Mouse (Mus musculus) liver, embryonic 14.5 days (tissue): ENCODE measurements around the gene Chat. TPM values are rescaled to one million over a fixed set of nuclear protein-coding genes. Genes with fewer than 3 reads are reported as not detected.

ENCODE experiments used
- ATAC-seq: fragments of 200-750 bp; cut with Nextera tagmentation; 2 replicates; pipeline ENCODE4 v1.8.0; 2017; ENCODE audit warnings: moderate number of reproducible peaks, mild to moderate bottlenecking, moderate library complexity; ENCODE audit not compliant: insufficient read depth
- DNase-seq, 3 experiments: peaks; one replicate each; pipeline ENCODE4 v3.0.0-alpha.2; 2012 to 2013; ENCODE audit warnings: low read depth in 3 of 3, low spot score in 3 of 3
- H3K27ac ChIP-seq: fragments of 300-500 bp; sonication (generic); 2 replicates; pipeline ENCODE4 v1.5.1; 2014; ENCODE audit warnings: moderate library complexity, mild to moderate bottlenecking, control low read depth, inconsistent platforms
- H3K27me3 ChIP-seq: fragments of 300-500 bp; sonication (generic); 2 replicates; pipeline ENCODE4 v1.6.1; 2014; ENCODE audit warnings: mild to moderate bottlenecking, low read length, moderate library complexity; ENCODE audit not compliant: control insufficient read depth, insufficient read depth
- H3K36me3 ChIP-seq: fragments of 300-500 bp; sonication (generic); replicated peaks from 2 replicates; pipeline ENCODE4 v1.6.1; 2014; ENCODE audit warnings: low read depth; ENCODE audit not compliant: control insufficient read depth, insufficient read depth
- H3K4me1 ChIP-seq, 2 experiments: fragments of 200-500 bp in 1 of 2; fragments of 300-500 bp in 1 of 2; sonication (generic) in 1 of 2; replicated peaks; 2 replicates each; pipeline ENCODE4 v1.6.1; 2012 to 2014; ENCODE audit warnings: antibody characterized with exemption in 1 of 2, inconsistent platforms in 1 of 2, low read length in 1 of 2; ENCODE audit not compliant: control insufficient read depth in 2 of 2, insufficient read depth in 2 of 2
- H3K4me2 ChIP-seq: fragments of 300-500 bp; sonication (generic); 2 replicates; pipeline ENCODE4 v1.6.1; 2014; ENCODE audit warnings: low read depth, mild to moderate bottlenecking, control low read depth, moderate library complexity
- H3K4me3 ChIP-seq, 2 experiments: fragments of 200-500 bp in 1 of 2; fragments of 300-500 bp in 1 of 2; sonication (generic) in 1 of 2; 2 replicates each; pipeline ENCODE4 v1.5.1; 2012 to 2014; ENCODE audit warnings: low read depth in 2 of 2, low read length in 2 of 2, mild to moderate bottlenecking in 2 of 2, control low read depth in 1 of 2, inconsistent platforms in 1 of 2, moderate library complexity in 1 of 2; ENCODE audit not compliant: insufficient read depth in 1 of 2
- H3K9ac ChIP-seq: fragments of 300-500 bp; sonication (generic); replicated peaks from 2 replicates; pipeline ENCODE4 v1.6.1; 2014; ENCODE audit warnings: mild to moderate bottlenecking, control low read depth, moderate library complexity
- H3K9me3 ChIP-seq: fragments of 300-500 bp; sonication (generic); 2 replicates; pipeline ENCODE4 v1.6.1; 2016; ENCODE audit warnings: low read length, mixed read lengths; ENCODE audit not compliant: control insufficient read depth
- CTCF ChIP-seq: IDR thresholded peaks from 2 replicates; pipeline ENCODE4 v1.5.1; 2016; ENCODE audit warnings: antibody characterized with exemption, low read depth, control low read depth
- EP300 ChIP-seq: IDR thresholded peaks from 2 replicates; pipeline ENCODE4 v1.6.1; 2016; ENCODE audit warnings: antibody characterized with exemption, low read depth
- WGBS: fragments of 180-500 bp; shearing (Covaris S2); extraction: QIAGEN DNeasy Blood & Tissue Kit; methylation state at CpG from one replicate; pipeline ENCODE4 v1.1.7; 2014; ENCODE audit not compliant: insufficient replicate concordance; 5-methylcytosine and 5-hydroxymethylcytosine counted together
- polyA plus RNA-seq, 2 experiments: library from polyadenylated mRNA; depleted of rRNA in 1 of 2; stranded (reverse) in 1 of 2; unstranded in 1 of 2; fragments of >200 nt; fragmentation: Nextera tagmentation in 1 of 2; extraction: Ambion mirVana in 1 of 2; gene quantifications; 2 replicates each; pipeline versions ENCODE4 v1.2.1 to v1.2.3; 2012 to 2014

The Chat gene
- not detected in 2 replicates for polyA plus RNA-seq (2012; rRNA removed)
- polyA plus RNA-seq (2014; fragmentation: Nextera tagmentation; extraction: Ambion mirVana), result not detected in 2 replicates

- ATAC-seq (no peak), DNase-seq (no peak)
- no peak within 1 kb of the TSS for H3K4me3 ChIP-seq
- peaks cover 60% of the 10 kb centered on the region for H3K27me3 ChIP-seq
- H3K9ac ChIP-seq, result no peak within 1 kb of the TSS
- H3K27ac ChIP-seq, result no peak within 1 kb of the TSS
- H3K36me3 ChIP-seq, result no peaks in the 10 kb centered on the region
- H3K9me3 ChIP-seq, result no peaks in the 10 kb centered on the region
- no peak for TF ChIP-seq CTCF
- no peak for TF ChIP-seq EP300
- no peaks in the 10 kb centered on the region for H3K4me1 ChIP-seq
- H3K4me2 ChIP-seq, result no peak within 1 kb of the TSS; the same call in 1 of the 2 replicates
- 14% methylated on average over 13 of the region's 13 CpGs for WGBS
Measured at GRCm38 (mm10) chr14:32465889-32466288, at the start of gene Chat. Chat (minus strand) TSS chr14:32465989.

- under 1% methylated on average over 62 of the region's 62 CpGs for WGBS
- Histone ChIP-seq H3K4me2 (peak within 1 kb of the TSS; percentile 91), H3K9ac (peak within 1 kb of the TSS; percentile 87), H3K4me3 (peak within 1 kb of the TSS; percentile 69 to 93), H3K27ac (peak within 1 kb of the TSS; percentile 44; the same call in 1 of the 2 replicates), H3K9me3 (no peaks in the 10 kb centered on the region), H3K36me3 (peaks cover 4% of the 10 kb centered on the region; the same call in 1 of the 2 replicates), H3K27me3 (no peaks in the 10 kb centered on the region), H3K4me1 (peaks cover 6 to 22% of the 10 kb centered on the region in 2 experiments)
- ATAC-seq (peak; percentile 93), DNase-seq (peak; percentile 80 to 82 (median 80))
- TF ChIP-seq CTCF (peak; percentile 36; the same call in 1 of the 2 replicates), EP300 (no peak)
Measured at GRCm38 (mm10) chr14:32513336-32514032, 47.7 kb upstream of the Chat start, which contains the start of gene Ercc6. Ercc6 (plus strand) TSS chr14:32513521.

GRCm38 (mm10) chr14:32512912-32513311 is 47.1 kb upstream of the Chat start:
- TF ChIP-seq EP300 (no peak), CTCF (no peak)
- Histone ChIP-seq H3K4me1 (peaks cover 10 to 26% of the 10 kb centered on the region in 2 experiments), H3K4me2 (peak overlapping the region; percentile 91), H3K27ac (no peak overlapping the region), H3K9ac (peak overlapping the region; percentile 25; the same call in 1 of the 2 replicates), H3K36me3 (peaks cover 4% of the 10 kb centered on the region; the same call in 1 of the 2 replicates), H3K9me3 (no peaks in the 10 kb centered on the region), H3K27me3 (no peaks in the 10 kb centered on the region), H3K4me3 (peak overlapping the region in 1 of 2 experiments; percentile 93; a peak in 2 of 4 replicates)
- 37% methylated on average over 9 of the region's 9 CpGs for WGBS
- no peak for DNase-seq
- no peak; the same call in 1 of the 2 replicates for ATAC-seq

GRCm38 (mm10) chr14:32509443-32509961 is 43.7 kb upstream of the Chat start:
- no peak for ATAC-seq
- no peaks in the 10 kb centered on the region for H3K27me3 ChIP-seq
- H3K27ac ChIP-seq, result no peak overlapping the region
- H3K4me3 ChIP-seq, result no peak overlapping the region
- no peak overlapping the region for H3K9ac ChIP-seq
- no peaks in the 10 kb centered on the region for H3K9me3 ChIP-seq
- no peak for DNase-seq
- H3K36me3 ChIP-seq, result no peaks in the 10 kb centered on the region
- WGBS, result 62% methylated on average over 6 of the region's 6 CpGs
- H3K4me2 ChIP-seq, result no peak overlapping the region
- H3K4me1 ChIP-seq, result peaks cover 11 to 25% of the 10 kb centered on the region in 2 experiments
- TF ChIP-seq CTCF, result no peak
- no peak for TF ChIP-seq EP300
